Mouse (Mus musculus) ZHBTc4 (cell line): Measurements from ENCODE around the gene Cdh22.

Source experiments
- DNase-seq: peaks from one replicate; pipeline ENCODE4 v3.0.0-alpha.2; 2011; ENCODE audit warnings: low read depth, low spot score

The Cdh22 gene

GRCm38 (mm10) chr2:165157900-165158299 lies 76.8 kb downstream of the Cdh22 start:
- no peak for DNase-seq

- DNase-seq, result no peak
Observed at GRCm38 (mm10) chr2:165153006-165153405, 81.6 kb downstream of the Cdh22 start.

- no peak for DNase-seq
Observed at GRCm38 (mm10) chr2:165149741-165150140, 84.9 kb downstream of the Cdh22 start.

- DNase-seq, result no peak
Observed at GRCm38 (mm10) chr2:165145821-165146220, 88.8 kb downstream of the Cdh22 start.

- peak; percentile 49 for DNase-seq
Observed at GRCm38 (mm10) chr2:165143487-165143886, 91.2 kb downstream of the Cdh22 start.

GRCm38 (mm10) chr2:165136049-165136448 lies 98.6 kb downstream of the Cdh22 start:
- peak; percentile 63 for DNase-seq

GRCm38 (mm10) chr2:165133566-165133965 lies 101.1 kb downstream of the Cdh22 start:
- DNase-seq, result peak; percentile 69

GRCm38 (mm10) chr2:165131428-165131827 lies 103.2 kb downstream of the Cdh22 start:
- DNase-seq, result no peak

GRCm38 (mm10) chr2:165129189-165129588 lies 105.5 kb downstream of the Cdh22 start:
- no peak for DNase-seq

GRCm38 (mm10) chr2:165126896-165127562 lies 107.6 kb downstream of the Cdh22 start:
- no peak for DNase-seq

- peak; percentile 80 for DNase-seq
Observed at GRCm38 (mm10) chr2:165121206-165121840, 113.3 kb downstream of the Cdh22 start.

- DNase-seq, result no peak
Observed at GRCm38 (mm10) chr2:165120765-165121164, 113.9 kb downstream of the Cdh22 start.

- peak; percentile 91 for DNase-seq
Observed at GRCm38 (mm10) chr2:165113733-165114132, 120.9 kb downstream of the Cdh22 start.

GRCm38 (mm10) chr2:165112149-165112548 lies 122.5 kb downstream of the Cdh22 start:
- DNase-seq, result peak; percentile 95

GRCm38 (mm10) chr2:165106585-165106984 lies 128.1 kb downstream of the Cdh22 start:
- DNase-seq, result no peak

- no peak for DNase-seq
Observed at GRCm38 (mm10) chr2:165105513-165106079, 129.1 kb downstream of the Cdh22 start.

- DNase-seq, result no peak
Observed at GRCm38 (mm10) chr2:165102920-165103319, 131.7 kb downstream of the Cdh22 start.

GRCm38 (mm10) chr2:165100749-165101148 lies 133.9 kb downstream of the Cdh22 start:
- no peak for DNase-seq

GRCm38 (mm10) chr2:165098861-165099260 lies 135.8 kb downstream of the Cdh22 start:
- DNase-seq, result no peak

- DNase-seq, result no peak
Observed at GRCm38 (mm10) chr2:165096367-165096766, 138.3 kb downstream of the Cdh22 start.

GRCm38 (mm10) chr2:165092393-165092792 lies 142.3 kb downstream of the Cdh22 start:
- no peak for DNase-seq

GRCm38 (mm10) chr2:165091433-165091965 lies 143.2 kb downstream of the Cdh22 start:
- DNase-seq, result no peak

GRCm38 (mm10) chr2:165090650-165091049 lies 144.0 kb downstream of the Cdh22 start, which contains the start of gene 1700025C18Rik:
Gene 1700025C18Rik (minus strand): TSS chr2:165090750.
- no peak for DNase-seq
